Mouse (Mus musculus): ENCODE measurements around the gene Olfr566. TPM values are rescaled to one million over a fixed set of nuclear protein-coding genes. Genes with fewer than 3 reads are reported as not detected.

Gene Olfr566
- total RNA-seq (2023) = not detected

GRCm38 (mm10) chr7:102858665-102859064, at the start of gene Olfr566:
Olfr566 (minus strand) TSS chr7:102858765.

GRCm38 (mm10) chr7:102890782-102891181, 32.2 kb upstream of the Olfr566 start, which contains the start of gene Olfr569:
Olfr569 (minus strand) TSS chr7:102890882.

GRCm38 (mm10) chr7:102876822-102877221, 18.3 kb upstream of the Olfr566 start, which contains the start of gene Olfr568:
Olfr568 (plus strand) TSS chr7:102877122.

Other genes with a start within 250 kb of the Olfr566 start
- gene Olfr553, start 240.5 kb downstream of the Olfr566 start, total RNA-seq (2023) = not detected
- gene Olfr554, start 220.3 kb downstream of the Olfr566 start, total RNA-seq (2023) = not detected
- not detected for gene Olfr555, start 199.9 kb downstream of the Olfr566 start, total RNA-seq (2023)
- gene Olfr556, start 193.9 kb downstream of the Olfr566 start, total RNA-seq (2023) = not detected
- gene Trim68, start 171.4 kb downstream of the Olfr566 start, total RNA-seq (2023) = 10 to 100 TPM; 21.8 to 29.3 TPM
- not detected for gene Olfr557, start 162.9 kb downstream of the Olfr566 start, total RNA-seq (2023)
- not detected for gene Olfr558, start 156.6 kb downstream of the Olfr566 start, total RNA-seq (2023)
- gene Olfr33, start 139.7 kb downstream of the Olfr566 start, total RNA-seq (2023) = not detected
- gene Olfr559, start 131.3 kb downstream of the Olfr566 start, total RNA-seq (2023) = not detected
- gene Olfr560, start 99.4 kb downstream of the Olfr566 start, total RNA-seq (2023) = not detected
- gene Olfr78, start 99.3 kb downstream of the Olfr566 start, total RNA-seq (2023) = not detected
- not detected for gene Olfr561, start 87.5 kb downstream of the Olfr566 start, total RNA-seq (2023)
- not detected for gene Olfr564, start 55.3 kb downstream of the Olfr566 start, total RNA-seq (2023)
- gene Olfr568, start 18.4 kb upstream of the Olfr566 start, total RNA-seq (2023) = not detected
- gene Olfr569, start 32.1 kb upstream of the Olfr566 start, total RNA-seq (2023) = not detected
- gene Olfr570, start 35.8 kb upstream of the Olfr566 start, total RNA-seq (2023) = not detected
- not detected for gene Olfr571, start 58.8 kb upstream of the Olfr566 start, total RNA-seq (2023)
- gene Olfr572, start 65.6 kb upstream of the Olfr566 start, total RNA-seq (2023) = not detected
- not detected for gene Olfr573-ps1, start 83.8 kb upstream of the Olfr566 start, total RNA-seq (2023)
- not detected for gene Olfr574, start 89.7 kb upstream of the Olfr566 start, total RNA-seq (2023)
- not detected for gene Olfr575, start 100.0 kb upstream of the Olfr566 start, total RNA-seq (2023)
- gene Olfr576, start 103.9 kb upstream of the Olfr566 start, total RNA-seq (2023) = not detected
- gene Olfr577, start 117.2 kb upstream of the Olfr566 start, total RNA-seq (2023) = not detected
- not detected for gene Olfr578, start 130.6 kb upstream of the Olfr566 start, total RNA-seq (2023)
- not detected for gene Olfr582, start 179.3 kb upstream of the Olfr566 start, total RNA-seq (2023)
- not detected for gene Olfr583, start 192.5 kb upstream of the Olfr566 start, total RNA-seq (2023)
- gene Olfr584, start 223.1 kb upstream of the Olfr566 start, total RNA-seq (2023) = not detected
- gene Olfr585, start 239.0 kb upstream of the Olfr566 start, total RNA-seq (2023) = not detected